Mouse (Mus musculus) lung, embryonic 14.5 days (tissue): Measurements from ENCODE around the gene Wdhd1. TPM values are rescaled to one million over a fixed set of nuclear protein-coding genes. Genes with fewer than 3 reads are reported as not detected.

ENCODE experiments used
- ATAC-seq: fragments of 200-750 bp; cut with Nextera tagmentation; 2 replicates; pipeline ENCODE4 v1.8.0; 2017; ENCODE audit warnings: mild to moderate bottlenecking, moderate TSS enrichment, moderate library complexity; ENCODE audit not compliant: insufficient read depth
- DNase-seq: peaks from one replicate; pipeline ENCODE4 v3.0.0-alpha.2; 2015
- H3K27ac ChIP-seq: fragments of 300-500 bp; sonication (generic); 2 replicates; pipeline ENCODE4 v1.5.1; 2014; ENCODE audit warnings: low read depth, mild to moderate bottlenecking, moderate library complexity
- H3K27me3 ChIP-seq: fragments of 300-500 bp; sonication (generic); 2 replicates; pipeline ENCODE4 v1.6.1; 2014; ENCODE audit warnings: low read length, control low read depth; ENCODE audit not compliant: insufficient read depth
- H3K36me3 ChIP-seq: fragments of 300-500 bp; sonication (generic); 2 replicates; pipeline ENCODE4 v1.6.1; 2014; ENCODE audit warnings: control low read depth; ENCODE audit not compliant: insufficient read depth
- H3K4me1 ChIP-seq: fragments of 300-500 bp; sonication (generic); 2 replicates; pipeline ENCODE4 v1.6.1; 2014; ENCODE audit warnings: antibody characterized with exemption, control low read depth; ENCODE audit not compliant: insufficient read depth
- H3K4me2 ChIP-seq: fragments of 300-500 bp; sonication (generic); 2 replicates; pipeline ENCODE4 v1.6.1; 2014; ENCODE audit warnings: mild to moderate bottlenecking
- H3K4me3 ChIP-seq: fragments of 300-500 bp; sonication (generic); 2 replicates; pipeline ENCODE4 v1.5.1; 2014; ENCODE audit warnings: low read depth, low read length
- H3K9ac ChIP-seq: fragments of 300-500 bp; sonication (generic); 2 replicates; pipeline ENCODE4 v1.6.1; 2014
- H3K9me3 ChIP-seq: fragments of 300-500 bp; sonication (generic); 2 replicates; pipeline ENCODE4 v1.6.1; 2016; ENCODE audit warnings: low read depth, low read length, control low read depth
- CTCF ChIP-seq: IDR thresholded peaks from 2 replicates; pipeline ENCODE4 v1.5.1; 2016; ENCODE audit warnings: antibody characterized with exemption, low read depth
- WGBS: fragments of 180-500 bp; shearing (Covaris S2); extraction: QIAGEN DNeasy Blood & Tissue Kit; methylation state at CpG from one replicate; pipeline ENCODE4 v1.1.7; 2014; 5-methylcytosine and 5-hydroxymethylcytosine counted together
- polyA plus RNA-seq: library from polyadenylated mRNA; unstranded; fragments of >200 nt; fragmentation: Nextera tagmentation; extraction: Ambion mirVana; gene quantifications from 2 replicates; pipeline ENCODE4 v1.2.1, GENCODE M21; 2014

Wdhd1 gene
- polyA plus RNA-seq, 1 experiment from 2014 or later: 46.8 TPM

GRCm38 (mm10) chr14:47307669-47308068 is 31.0 kb upstream of the Wdhd1 start:
- Histone ChIP-seq H3K9ac (no peak overlapping the region), H3K36me3 (peaks cover 52% of the 10 kb centered on the region), H3K9me3 (no peaks in the 10 kb centered on the region), H3K4me1 (no peaks in the 10 kb centered on the region), H3K4me2 (no peak overlapping the region), H3K27ac (no peak overlapping the region), H3K27me3 (no peaks in the 10 kb centered on the region), H3K4me3 (no peak overlapping the region)
- TF ChIP-seq CTCF: no peak
- no peak for ATAC-seq
- DNase-seq: no peak
- WGBS: 69% methylated on average over 3 of the region's 3 CpGs

- no peaks in the 10 kb centered on the region for H3K27me3 ChIP-seq
- 70% methylated on average over 4 of the region's 4 CpGs for WGBS
- no peak for DNase-seq
- H3K4me1 ChIP-seq: no peaks in the 10 kb centered on the region
- H3K36me3 ChIP-seq: peaks cover 38% of the 10 kb centered on the region
- H3K9me3 ChIP-seq: no peaks in the 10 kb centered on the region
- H3K4me2 ChIP-seq: no peak overlapping the region
- H3K9ac ChIP-seq: no peak overlapping the region
- no peak overlapping the region for H3K27ac ChIP-seq
- no peak for TF ChIP-seq CTCF
- no peak overlapping the region for H3K4me3 ChIP-seq
- ATAC-seq: no peak
Observed at GRCm38 (mm10) chr14:47305933-47306332, 29.3 kb upstream of the Wdhd1 start.

- DNase-seq: no peak
- Histone ChIP-seq H3K4me1 (no peaks in the 10 kb centered on the region), H3K4me2 (no peak overlapping the region), H3K27me3 (no peaks in the 10 kb centered on the region), H3K36me3 (peaks cover 27% of the 10 kb centered on the region), H3K9me3 (no peaks in the 10 kb centered on the region), H3K9ac (no peak overlapping the region), H3K27ac (no peak overlapping the region), H3K4me3 (no peak overlapping the region)
- 92% methylated on average over 6 of the region's 6 CpGs for WGBS
- ATAC-seq: no peak
- TF ChIP-seq CTCF: no peak
Observed at GRCm38 (mm10) chr14:47304814-47305405, 28.3 kb upstream of the Wdhd1 start.

- H3K36me3 ChIP-seq: peaks cover 15% of the 10 kb centered on the region
- H3K27me3 ChIP-seq: no peaks in the 10 kb centered on the region
- peaks cover 3% of the 10 kb centered on the region; the same call in 1 of the 2 replicates for H3K4me1 ChIP-seq
- H3K9me3 ChIP-seq: no peaks in the 10 kb centered on the region
- H3K27ac ChIP-seq: no peak overlapping the region
- no peak overlapping the region for H3K4me2 ChIP-seq
- no peak for DNase-seq
- H3K9ac ChIP-seq: no peak overlapping the region
- ATAC-seq: no peak
- H3K4me3 ChIP-seq: no peak overlapping the region
- WGBS: 77% methylated on average over 14 of the region's 14 CpGs
- TF ChIP-seq CTCF: no peak
Observed at GRCm38 (mm10) chr14:47302885-47303680, 26.4 kb upstream of the Wdhd1 start.

- no peak for TF ChIP-seq CTCF
- peak; percentile 39 for ATAC-seq
- 0% methylated on average over 15 of the region's 15 CpGs for WGBS
Observed at GRCm38 (mm10) chr14:47298819-47299261, 22.2 kb upstream of the Wdhd1 start.

GRCm38 (mm10) chr14:47298408-47298792 is 21.7 kb upstream of the Wdhd1 start:
- Histone ChIP-seq H3K9ac (peak overlapping the region; percentile 99), H3K9me3 (no peaks in the 10 kb centered on the region), H3K4me3 (peak overlapping the region; percentile 96), H3K36me3 (peaks cover 6% of the 10 kb centered on the region; the same call in 1 of the 2 replicates), H3K4me2 (peak overlapping the region; percentile 76), H3K27me3 (no peaks in the 10 kb centered on the region), H3K27ac (peak overlapping the region; percentile 98), H3K4me1 (peaks cover 3% of the 10 kb centered on the region; the same call in 1 of the 2 replicates)
- DNase-seq (peak; percentile 76), ATAC-seq (peak; percentile 83)
- TF ChIP-seq CTCF: no peak
- WGBS: under 1% methylated on average over 27 of the region's 38 CpGs

More at GRCm38 (mm10) chr14:47298819-47299261, 22.2 kb upstream of the Wdhd1 start:
- peak; percentile 70 for DNase-seq
- H3K27me3 ChIP-seq: no peaks in the 10 kb centered on the region
- H3K4me2 ChIP-seq: peak overlapping the region; percentile 76
- peak overlapping the region; percentile 98 for H3K27ac ChIP-seq
- H3K36me3 ChIP-seq: peaks cover 6% of the 10 kb centered on the region; the same call in 1 of the 2 replicates
- H3K4me3 ChIP-seq: peak overlapping the region; percentile 96
- peak overlapping the region; percentile 99 for H3K9ac ChIP-seq
- H3K9me3 ChIP-seq: no peaks in the 10 kb centered on the region
- peaks cover 3% of the 10 kb centered on the region; the same call in 1 of the 2 replicates for H3K4me1 ChIP-seq
